Mouse (Mus musculus) ES-Bruce4 (cell line): ENCODE results near the gene Slc34a3.
A peak's percentile ranks its signal among the peaks of the same experiment; 100 is the strongest.

Experiments used
- CTCF ChIP-seq: IDR thresholded peaks from one replicate; pipeline ENCODE4 v1.8.1; 2011; ENCODE audit warnings: low read depth, low read length
- EP300 ChIP-seq: IDR thresholded peaks from 2 replicates; pipeline ENCODE4 v1.6.1; 2011; ENCODE audit warnings: low read depth, low read length; ENCODE audit not compliant: insufficient read depth
- POLR2A ChIP-seq: IDR thresholded peaks from one replicate; pipeline ENCODE4 v1.8.1; 2011; ENCODE audit warnings: low read length; ENCODE audit not compliant: insufficient read depth

- no peak for TF ChIP-seq POLR2A
- TF ChIP-seq CTCF = peak; percentile 28
- TF ChIP-seq EP300 = no peak
Measured at GRCm38 (mm10) chr2:25180973-25181890, 52.9 kb downstream of the Slc34a3 start.
